Mouse (Mus musculus): ENCODE results near the gene Phldb1. TPM values are rescaled to one million over a fixed set of nuclear protein-coding genes. Genes with fewer than 3 reads are reported as not detected.

The Phldb1 gene
- polyA plus RNA-seq, 1 experiment from 2014 or later = 44.3 TPM

Other genes starting within 250 kb of the Phldb1 start
- gene Cxcr5, start 173.3 kb downstream of the Phldb1 start, polyA plus RNA-seq (2014; fragmentation: Nextera tagmentation; extraction: Ambion mirVana) = not detected in 2 replicates
- 11.6 and 11.9 TPM in 2 replicates for gene Ddx6, start 130.3 kb downstream of the Phldb1 start, polyA plus RNA-seq (2014; fragmentation: Nextera tagmentation; extraction: Ambion mirVana)
- gene Treh, start 62.0 kb downstream of the Phldb1 start, polyA plus RNA-seq (2014; fragmentation: Nextera tagmentation; extraction: Ambion mirVana) = not detected in 2 replicates
- gene Arcn1, start 32.6 kb upstream of the Phldb1 start, polyA plus RNA-seq (2014; fragmentation: Nextera tagmentation; extraction: Ambion mirVana) = 211 and 214 TPM in 2 replicates
- 144 and 145 TPM in 2 replicates for gene Ift46, start 32.7 kb upstream of the Phldb1 start, polyA plus RNA-seq (2014; fragmentation: Nextera tagmentation; extraction: Ambion mirVana)
- gene Tmem25, start 64.1 kb upstream of the Phldb1 start, polyA plus RNA-seq (2014; fragmentation: Nextera tagmentation; extraction: Ambion mirVana) = 3.1 and 3.3 TPM in 2 replicates
- gene Ttc36, start 67.9 kb upstream of the Phldb1 start, polyA plus RNA-seq (2014; fragmentation: Nextera tagmentation; extraction: Ambion mirVana) = not detected in 2 replicates
- gene Kmt2a, start 146.1 kb upstream of the Phldb1 start, polyA plus RNA-seq (2014; fragmentation: Nextera tagmentation; extraction: Ambion mirVana) = 13.4 and 13.5 TPM in 2 replicates
- gene Atp5l, start 185.5 kb upstream of the Phldb1 start, polyA plus RNA-seq (2014; fragmentation: Nextera tagmentation; extraction: Ambion mirVana) = 555 and 597 TPM in 2 replicates
- gene Ube4a, start 230.4 kb upstream of the Phldb1 start, polyA plus RNA-seq (2014; fragmentation: Nextera tagmentation; extraction: Ambion mirVana) = 38.2 and 38.3 TPM in 2 replicates
- not detected in 2 replicates for gene Cd3g, start 245.2 kb upstream of the Phldb1 start, polyA plus RNA-seq (2014; fragmentation: Nextera tagmentation; extraction: Ambion mirVana)
- gene Cd3d, start 246.6 kb upstream of the Phldb1 start, polyA plus RNA-seq (2014; fragmentation: Nextera tagmentation; extraction: Ambion mirVana) = not detected in 2 replicates